Mouse (Mus musculus) lung, adult 18-20 months (tissue): ENCODE results near the gene Pomgnt2.

Experiments
- DNase-seq, 2 experiments: peaks; one replicate each; pipeline ENCODE4 v3.0.0; 2022; ENCODE audit warnings: mixed read lengths in 2 of 2

Pomgnt2 gene

DNA sequence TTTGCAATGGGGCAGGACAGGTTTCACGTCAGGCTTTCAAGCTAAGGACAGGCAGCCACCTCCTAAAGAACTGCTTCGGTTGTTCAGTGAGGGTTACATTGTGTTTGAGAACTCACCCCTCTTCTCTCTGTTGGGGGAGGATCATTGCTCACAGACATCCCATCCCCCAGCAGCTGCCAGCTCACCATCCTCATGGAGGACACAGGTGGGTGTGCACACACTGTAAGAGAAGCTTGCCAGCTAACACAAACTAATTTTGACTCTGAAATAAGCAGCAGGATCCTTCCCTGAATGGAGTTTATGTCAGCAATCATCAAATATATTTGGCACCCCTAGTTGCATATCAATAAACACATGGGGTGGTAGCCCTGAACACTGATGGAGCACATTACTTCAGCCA, 15.9 kb upstream of the Pomgnt2 start:
- no peak for DNase-seq

DNA sequence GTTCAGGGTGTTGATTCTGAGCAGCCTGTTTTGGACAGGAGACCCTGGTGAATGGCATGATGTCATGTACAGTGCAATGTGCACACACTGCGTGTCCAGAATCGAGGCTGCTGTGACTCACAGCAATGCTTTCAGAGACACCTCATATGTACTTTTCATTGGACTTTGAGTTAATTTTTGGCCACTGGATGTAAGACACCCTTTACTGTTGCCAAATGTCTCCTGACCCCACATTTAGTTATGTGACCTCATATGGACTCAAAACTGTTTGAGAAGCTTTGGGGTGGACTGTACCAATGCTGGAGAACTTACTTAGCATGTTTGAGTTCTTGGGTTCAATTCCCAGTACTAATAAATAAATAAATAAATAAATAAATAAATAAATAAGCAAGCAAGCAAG, 13.8 kb upstream of the Pomgnt2 start:
- DNase-seq, result no peak

DNA sequence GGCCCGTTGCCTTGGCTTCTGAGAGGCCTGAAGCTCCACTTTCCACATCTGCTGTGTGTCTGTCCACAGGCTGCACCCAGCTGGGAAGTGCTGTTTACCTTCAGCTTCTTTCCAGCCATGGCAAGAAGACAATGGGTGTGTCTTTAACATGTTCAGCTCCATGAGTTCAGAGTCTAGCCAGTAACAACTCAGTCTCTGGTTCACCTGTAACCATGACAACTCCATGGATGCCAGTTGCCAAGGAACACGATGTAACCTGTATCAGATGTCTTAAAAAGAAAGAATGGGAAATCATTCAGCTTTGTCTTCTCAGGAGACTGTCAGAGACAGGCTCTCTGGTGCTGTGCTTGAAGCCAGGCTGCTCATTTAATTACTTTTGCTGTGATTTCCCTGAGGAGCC, 12.0 kb upstream of the Pomgnt2 start:
- no peak for DNase-seq

DNA sequence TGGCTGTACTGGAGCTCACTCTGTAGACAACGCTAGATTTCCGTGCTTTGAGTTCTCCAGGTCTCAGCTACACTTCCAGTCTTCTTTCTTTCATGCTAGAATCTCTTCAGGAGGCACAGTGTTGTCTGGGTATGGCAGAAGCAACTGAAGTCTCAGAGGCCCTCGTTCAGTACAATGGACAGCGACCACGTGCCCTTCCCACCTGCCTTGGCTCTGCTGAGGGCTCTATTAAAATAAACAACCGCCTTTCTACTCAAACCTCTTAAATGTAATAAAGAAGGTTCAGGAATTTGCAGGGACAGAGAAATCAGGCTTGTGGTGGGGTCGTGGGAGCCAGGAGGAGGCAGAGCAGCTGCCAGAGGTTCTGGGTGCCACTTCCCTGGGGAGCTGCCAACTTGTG, 9.7 kb upstream of the Pomgnt2 start:
- DNase-seq, result peak in 1 of 2 experiments; percentile 45

DNA sequence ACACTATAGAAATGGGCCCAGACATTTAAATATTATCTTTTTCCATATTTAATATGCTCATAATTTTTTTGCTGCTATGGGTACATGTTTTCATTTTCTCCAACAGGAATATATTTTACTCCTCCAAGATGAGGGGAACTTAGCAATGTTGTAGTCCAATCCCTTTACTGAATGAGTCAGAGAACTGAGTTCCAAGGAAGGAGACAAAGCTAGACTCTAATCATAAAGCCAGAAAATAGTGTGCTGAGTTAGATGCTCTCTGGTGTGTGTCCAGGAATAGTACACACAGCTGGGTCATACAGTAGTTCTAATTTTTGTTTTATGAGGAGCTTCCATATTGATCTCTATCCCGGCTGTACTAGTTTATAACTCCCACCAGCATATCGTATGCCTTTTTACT, 9.3 kb upstream of the Pomgnt2 start:
- DNase-seq, result no peak

DNA sequence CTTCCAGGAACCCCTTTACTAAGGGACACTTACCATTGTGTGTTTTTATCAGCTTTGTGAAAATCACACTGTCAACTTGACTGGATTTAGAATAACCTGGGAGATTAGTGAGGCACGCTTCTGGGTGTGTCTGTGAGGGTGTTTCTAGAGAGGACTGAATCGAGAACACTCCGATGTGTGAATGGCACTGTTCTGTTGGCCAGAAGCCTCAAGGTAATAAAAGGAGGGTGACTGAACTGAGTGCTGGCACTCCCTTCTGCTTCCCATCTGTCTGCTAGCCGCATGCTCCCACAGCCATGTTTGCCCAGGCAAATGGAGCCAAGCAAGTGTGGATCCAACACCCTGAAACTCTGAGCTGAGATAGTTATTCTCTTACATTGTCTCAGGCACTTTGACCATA, 1.1 kb upstream of the Pomgnt2 start:
- no peak for DNase-seq

DNA sequence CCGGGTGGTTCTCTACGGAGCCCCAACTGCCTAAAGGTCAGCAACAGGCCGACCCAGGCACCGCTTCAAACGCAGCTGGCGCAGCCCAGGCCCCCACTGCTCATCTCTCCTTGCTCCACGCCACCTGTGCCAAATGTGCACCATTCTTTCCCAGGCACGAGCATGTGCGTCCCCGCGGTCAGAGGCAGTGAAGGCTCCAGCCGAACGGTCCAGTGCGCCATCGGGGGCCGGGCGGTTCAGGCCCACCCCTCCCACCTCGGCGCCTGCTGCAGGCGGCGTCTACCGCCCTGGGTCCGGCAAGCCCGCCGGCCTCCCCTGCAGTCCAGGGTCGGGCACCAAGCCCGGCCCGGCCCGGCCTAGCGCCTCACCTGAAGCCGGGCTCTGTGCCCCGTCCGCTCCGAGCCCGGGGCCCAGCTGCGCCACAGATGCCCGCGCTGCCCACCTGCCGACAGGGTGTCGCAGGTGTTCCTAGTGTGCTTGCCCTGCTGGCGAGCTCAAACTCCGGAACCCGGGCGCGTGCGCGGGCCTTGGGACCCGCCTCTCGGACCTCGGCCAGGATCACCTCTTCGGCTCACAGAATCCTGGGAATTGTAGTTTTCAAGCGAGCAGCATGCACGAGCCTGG, 1.3 kb downstream of the Pomgnt2 start:
- peak; percentile 87 to 91 for DNase-seq

DNA sequence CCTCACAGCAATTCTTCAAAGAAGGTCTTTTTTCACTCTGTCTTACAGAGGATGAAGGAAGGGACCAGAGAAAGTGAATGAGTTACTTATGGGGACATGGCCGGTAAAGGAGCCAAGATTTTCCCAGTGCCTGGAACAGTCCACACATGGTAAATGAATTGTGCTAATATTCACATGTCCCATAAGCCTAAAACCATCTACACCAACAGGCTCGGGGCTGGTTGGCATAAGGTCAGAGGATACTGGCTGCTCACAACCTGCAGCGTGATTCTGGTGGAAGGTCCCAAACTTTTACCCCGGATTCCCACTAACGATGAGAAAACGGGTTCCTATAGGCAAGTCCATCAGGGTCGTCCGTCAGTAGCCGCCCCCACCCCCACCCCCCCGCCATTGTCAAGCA, 1.8 kb downstream of the Pomgnt2 start:
- no peak for DNase-seq

DNA sequence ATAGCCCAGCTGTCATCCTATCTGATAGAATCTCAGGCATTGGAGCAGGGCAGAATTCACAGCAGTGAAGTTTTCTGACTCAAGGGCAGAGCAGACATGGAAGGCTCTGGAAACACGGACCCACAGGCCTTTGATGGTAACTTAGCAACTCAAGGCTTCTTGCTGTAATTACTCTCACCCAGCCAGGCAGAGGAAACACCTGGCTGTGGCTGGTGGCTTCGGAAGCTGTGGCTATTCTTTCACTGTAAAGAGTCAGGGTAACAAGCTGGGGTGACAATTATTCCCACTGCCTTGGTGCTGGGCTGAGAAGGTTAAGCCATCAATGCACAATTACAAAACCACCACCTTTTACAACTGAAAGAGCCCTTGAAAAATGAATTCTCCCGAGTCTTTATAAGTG, 3.9 kb downstream of the Pomgnt2 start:
- no peak for DNase-seq

DNA sequence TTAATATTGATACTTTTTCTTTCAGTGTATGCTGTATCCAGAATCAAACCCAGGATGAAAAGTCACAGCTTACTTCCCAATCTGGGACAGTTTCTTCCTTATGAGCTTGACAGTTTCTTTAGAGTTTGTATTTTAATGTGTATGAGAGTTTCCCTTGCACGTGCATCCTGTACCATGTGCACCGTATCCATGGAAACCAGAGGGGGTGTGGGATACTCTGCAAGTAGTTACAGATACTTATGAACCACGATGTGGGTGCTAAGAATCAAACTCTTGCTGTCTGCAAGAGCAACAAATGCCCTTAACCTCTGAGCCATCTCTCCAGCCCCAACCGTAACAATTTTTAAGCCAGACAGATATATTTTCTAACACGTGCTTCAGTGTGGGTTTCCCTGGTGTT, 5.9 kb downstream of the Pomgnt2 start:
- no peak for DNase-seq

DNA sequence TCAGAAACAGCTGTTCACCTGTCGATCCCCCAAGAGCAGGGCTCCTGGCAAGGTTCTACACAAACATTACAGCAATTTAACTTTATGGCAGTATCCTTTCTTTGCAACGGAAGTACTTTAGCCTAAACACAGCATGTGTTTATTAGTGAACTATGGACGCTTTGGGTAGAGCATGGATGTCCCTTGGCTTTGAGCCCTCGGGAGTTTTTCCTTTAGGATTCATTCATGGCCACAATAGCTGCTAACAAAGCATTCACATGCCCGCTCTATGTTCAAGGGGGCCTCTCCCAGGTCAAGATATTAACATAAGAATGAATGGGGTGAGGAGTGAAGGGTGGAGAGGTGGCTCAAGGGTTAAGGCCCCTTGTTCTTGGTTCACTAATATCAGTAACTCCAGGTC, 7.4 kb downstream of the Pomgnt2 start:
- no peak for DNase-seq

DNA sequence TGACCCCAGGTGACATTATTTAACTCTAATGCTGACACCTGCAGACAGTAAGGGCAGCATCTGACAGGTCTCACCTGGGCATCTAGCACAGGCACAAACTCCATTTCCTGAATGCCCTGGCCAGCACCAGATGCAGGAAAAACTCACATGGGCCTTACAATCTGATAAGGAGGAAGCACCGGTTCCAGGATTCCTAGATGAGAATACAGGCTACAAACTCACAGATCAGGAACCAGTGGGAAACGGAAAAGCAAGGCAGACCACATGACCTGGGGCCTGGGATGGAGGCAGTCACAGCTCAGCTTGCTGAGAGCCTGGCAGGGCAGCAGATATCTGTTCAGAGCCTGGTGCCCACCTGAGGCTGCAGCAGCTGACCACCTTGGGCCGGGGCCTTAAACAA, 8.0 kb downstream of the Pomgnt2 start:
- no peak for DNase-seq

DNA sequence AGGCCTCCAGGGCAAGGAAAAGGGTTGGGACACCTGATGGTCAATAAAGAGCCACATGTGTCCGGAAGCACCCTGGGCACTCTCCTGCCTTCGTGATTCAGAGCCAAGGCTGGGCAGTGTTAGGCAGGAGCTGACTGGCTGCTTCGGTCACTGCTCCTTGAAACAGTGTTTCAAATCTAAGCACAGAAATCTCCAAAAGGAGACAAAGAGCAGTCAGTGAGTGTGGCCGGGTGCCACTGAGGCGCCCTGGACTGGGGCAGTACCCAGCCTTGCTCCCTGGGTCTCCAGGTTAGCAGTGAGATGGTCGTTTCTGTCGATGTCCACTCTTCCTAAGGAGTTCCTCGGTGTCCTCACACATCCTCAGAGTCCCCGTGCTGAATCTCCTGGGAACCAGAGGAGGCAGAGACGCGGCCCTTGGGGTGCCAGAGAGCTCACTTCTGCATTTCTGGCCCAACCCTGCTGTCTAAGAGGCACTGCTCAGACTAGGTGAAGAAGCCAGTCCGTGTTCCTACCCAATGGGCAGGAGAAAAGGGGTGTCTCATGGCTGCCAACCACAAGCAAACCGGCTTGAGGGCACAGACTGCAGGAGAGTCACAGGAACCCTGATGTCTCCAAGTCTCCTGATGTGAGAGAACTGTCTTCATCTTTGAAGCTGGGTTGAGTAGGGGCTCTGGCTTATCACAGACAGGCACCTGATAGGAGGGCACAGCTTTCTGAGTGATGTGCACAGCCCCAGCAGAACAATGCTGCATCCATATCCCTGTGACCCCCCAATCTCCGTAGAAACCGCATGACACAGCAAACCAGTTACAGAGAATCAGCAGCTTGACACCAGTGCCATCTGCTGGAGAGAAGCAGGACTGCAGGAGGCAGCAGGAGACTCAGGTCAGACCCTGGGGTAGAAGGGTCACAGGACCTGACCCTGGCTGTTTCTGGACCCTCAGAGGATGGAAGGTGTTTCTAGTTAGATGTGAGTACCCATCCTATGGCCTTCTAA, 12.1 kb downstream of the Pomgnt2 start:
- DNase-seq, result peak; percentile 58 to 72

DNA sequence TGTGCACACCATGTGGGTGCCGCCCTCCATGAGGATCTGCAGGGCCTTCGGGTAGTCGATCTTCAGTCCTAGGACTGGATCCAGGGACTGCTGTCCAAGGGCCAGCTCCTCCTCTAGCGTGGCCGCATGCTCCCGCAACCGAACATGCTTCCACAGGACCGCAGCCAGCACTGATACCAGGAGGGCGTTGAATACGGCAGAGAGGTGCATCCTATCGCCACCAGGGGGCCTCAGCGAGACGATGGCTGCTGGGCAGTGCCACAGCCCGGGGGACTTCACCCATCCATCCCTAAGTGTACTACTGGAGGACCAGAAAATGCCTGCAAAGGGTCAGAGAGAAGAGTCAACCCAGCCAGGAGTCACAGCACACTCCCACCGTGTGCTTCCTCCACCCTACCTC, 13.4 kb downstream of the Pomgnt2 start:
- peak; percentile 56 to 66 for DNase-seq

DNA sequence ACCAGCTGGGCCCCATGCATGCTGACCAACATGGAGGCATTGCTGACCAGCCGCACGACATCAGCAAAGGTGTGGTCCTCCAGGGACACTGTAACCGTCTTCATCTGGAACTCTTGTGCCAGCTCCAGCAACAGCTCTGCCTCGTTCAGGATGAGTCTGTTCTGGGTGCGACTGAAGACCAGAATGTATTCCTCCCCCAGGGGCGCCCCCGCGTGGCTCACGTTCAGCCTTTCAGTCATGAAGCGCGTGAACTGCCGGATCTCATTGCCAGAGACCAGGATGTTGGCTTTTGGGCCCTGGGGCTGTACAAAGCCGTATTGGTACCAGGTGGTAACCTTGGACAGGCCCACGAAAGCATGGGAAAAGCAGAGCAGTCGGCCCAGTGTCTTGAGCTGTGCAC, 14.2 kb downstream of the Pomgnt2 start:
- no peak for DNase-seq

DNA sequence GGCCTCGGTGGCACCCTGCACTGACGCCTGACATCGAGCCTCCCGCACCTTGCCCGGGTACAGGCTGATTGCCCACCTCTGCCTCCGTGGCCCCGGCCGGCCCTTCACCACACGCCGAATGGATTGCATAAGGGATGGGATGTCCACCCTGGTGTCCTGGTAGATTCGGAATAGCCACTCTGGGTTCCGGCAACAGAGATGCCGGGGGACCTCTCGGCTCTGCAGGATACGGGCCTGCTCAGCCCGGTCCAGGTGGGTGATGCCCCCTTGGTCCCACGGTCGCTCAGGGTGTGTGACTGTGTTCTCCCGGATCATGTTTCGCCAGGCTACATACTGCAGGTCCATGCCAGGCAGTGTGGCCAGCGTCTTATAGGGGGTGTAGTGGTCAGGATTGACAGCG, 14.7 kb downstream of the Pomgnt2 start:
- DNase-seq, result no peak

DNA sequence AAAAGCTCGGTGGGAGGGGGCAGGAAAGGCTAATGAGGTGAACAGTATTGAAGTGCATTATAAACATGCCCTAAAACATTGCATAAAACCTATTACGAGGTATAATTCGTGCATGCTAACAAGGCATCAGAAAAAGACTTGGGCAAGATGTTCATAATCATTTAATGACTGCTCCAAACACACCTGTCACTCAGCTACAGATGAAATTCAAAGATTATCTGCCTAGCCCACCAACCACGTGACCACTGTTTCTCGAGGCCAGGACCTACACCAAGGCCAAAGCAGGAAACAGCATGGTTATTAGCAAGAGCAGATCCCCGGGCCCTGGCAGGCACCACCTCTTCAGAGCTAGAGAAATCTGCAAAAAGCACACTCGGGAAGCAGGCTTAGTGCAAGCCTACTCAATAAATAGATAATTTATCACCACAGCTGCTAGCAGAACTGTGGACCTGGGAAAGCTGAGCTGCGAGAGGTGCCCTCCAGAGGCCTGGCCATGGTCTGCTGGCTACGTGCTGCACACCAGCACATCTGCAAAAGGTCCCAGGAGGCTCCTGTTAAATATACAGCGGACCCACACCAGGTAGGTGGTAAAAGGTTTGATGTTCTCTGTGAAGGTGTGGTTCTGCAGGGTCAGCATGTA, 15.3 kb downstream of the Pomgnt2 start:
- DNase-seq, result no peak

DNA sequence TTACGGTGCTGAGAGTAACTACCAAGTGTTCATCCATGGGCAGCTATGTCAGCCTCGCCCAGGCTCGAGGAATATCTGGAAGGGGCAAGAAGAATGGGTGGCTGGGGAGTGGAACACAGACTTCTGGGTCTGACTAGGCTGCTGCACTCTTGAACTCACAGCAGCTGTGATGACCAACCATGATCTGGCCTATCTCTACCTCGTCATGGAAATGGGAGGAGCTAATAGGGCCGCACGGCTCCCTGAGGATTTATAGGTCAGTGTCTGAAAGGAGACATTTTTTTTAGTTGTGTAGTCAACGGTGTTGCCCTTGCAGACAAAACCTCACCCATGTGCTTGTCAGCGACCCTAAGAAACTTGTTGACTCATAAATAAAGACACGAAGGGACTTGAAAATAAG, 15.9 kb downstream of the Pomgnt2 start:
- no peak for DNase-seq

DNA sequence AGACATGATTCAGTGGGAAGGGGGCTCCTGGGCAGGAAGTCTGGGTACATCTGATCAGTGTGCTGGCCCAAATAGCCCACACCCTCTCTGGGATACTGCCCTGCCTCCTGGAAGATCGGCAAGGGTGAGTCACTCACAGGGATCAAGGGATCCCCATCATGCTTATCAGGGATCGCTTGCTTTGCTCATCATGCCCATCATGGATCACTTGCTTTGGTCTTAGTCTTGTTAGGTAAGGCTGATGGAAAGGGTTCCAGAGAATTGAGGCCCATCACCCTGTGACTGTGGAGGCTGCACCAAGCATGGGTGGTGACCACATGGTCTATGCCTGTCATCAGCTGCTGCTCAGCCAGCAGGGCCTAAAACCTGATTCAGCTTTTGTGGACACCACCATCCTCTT, 21.6 kb downstream of the Pomgnt2 start:
- no peak for DNase-seq

DNA sequence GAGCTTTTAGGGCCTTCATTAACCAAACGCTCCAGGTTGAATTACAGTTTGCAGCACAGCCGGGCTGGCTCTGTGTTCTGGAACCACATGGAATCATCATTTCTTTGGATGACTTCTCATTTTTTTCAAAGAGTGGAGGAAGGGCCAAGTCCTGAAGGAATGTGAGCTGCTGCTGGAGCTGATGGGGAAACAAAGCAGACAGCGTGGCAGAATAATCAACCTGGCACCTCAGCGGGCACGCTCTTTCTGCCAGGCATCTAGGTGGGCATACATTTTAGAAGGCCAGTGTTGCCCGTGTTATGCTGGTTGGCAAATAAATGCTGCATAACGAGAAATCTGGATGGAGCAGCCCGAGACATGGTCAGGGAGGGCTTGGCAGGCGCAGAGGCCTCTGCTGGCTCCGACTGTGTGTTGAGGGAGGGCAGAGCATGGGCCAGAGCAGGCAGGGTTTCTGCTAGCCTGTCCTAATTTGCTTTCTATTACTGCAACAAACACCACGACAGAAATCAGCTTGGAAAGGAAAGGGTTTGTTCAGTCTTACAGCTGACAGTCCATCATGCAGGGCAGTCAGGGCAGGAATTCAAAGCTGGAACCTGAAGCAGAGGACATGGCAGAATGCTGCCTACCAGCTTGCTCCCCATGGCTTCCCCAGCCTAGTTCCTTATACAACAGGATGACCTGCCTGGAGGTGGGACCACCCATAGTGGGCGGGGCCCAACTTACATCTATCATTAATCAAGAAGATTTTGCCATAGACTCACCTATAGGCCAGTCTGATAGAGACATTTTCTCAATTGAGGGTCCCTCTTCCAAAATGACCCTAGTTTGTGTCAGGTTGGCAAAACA, 22.5 kb downstream of the Pomgnt2 start:
- no peak for DNase-seq

DNA sequence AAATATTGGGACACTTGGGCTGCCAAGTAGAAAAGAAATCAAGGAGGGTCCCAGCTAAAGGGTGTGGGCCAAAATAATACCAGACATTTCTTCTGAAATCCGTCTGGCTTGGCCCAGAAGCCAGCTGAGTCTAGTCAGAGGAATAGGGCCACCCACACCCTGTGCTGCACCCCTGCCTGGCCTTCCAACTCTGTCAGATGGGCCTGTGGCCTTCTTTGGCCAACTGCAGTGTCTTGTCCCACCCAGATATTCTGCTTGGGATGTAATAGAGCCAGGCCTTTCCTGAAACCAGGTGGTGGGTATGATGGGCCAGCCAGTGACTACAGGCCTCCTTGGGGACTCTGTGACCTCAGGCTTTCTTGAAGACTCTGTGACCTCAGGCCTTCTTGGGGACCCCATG, 23.7 kb downstream of the Pomgnt2 start:
- no peak for DNase-seq

DNA sequence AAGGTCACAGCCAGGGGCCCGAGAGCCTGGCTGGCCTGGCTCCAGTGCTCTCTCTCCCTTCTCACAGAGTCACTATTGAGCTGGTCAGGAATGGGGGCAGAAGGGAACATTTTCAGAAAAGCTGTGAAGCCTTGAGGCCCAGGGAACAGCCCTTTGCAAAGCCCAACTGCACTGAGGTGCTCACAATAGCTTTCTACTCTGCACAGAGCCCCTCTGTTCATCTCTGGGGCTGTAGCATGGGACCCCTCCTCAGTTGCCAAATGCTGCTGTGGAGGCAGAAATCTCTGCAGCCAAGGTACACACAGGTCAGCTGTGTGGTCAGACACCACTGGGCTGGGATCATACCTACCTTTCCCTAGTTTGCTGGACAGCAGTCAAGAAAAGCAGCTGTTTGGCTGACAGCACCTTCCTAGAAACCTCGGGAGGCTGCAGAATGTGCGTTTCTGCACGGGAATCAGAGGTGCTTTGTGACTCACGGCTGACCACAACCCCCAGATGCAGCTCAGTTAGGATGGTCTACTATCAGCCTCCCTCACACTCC, 27.0 kb downstream of the Pomgnt2 start:
- DNase-seq, result no peak

DNA sequence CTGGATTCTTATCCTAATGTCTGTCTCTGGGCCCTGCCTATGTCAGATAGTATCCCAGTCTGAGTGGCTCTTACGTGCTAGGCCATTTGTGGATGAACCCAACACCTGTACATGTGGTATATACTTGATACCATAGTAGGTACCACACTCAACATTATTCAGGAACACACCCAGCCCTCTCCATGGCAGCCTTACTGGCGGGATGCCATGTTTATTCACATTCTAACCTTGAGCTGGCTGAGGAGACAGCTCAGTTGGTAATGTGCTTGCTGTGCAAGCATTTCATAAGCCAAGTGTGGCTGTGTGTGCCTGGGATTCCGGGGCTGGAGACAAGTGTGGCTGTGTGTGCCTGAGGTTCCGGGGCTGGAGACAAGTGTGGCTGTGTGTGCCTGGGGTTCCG, 28.7 kb downstream of the Pomgnt2 start:
- peak; percentile 61 to 70 for DNase-seq
